Mouse (Mus musculus) kidney, postnatal 25 days (tissue): ENCODE results near the gene Clstn1.

Source experiments
- DNase-seq, 2 experiments: peaks; one replicate each; pipeline ENCODE4 v3.0.0; 2021; ENCODE audit warnings: mixed read lengths in 2 of 2

The Clstn1 gene

GRCm38 (mm10) chr4:149586044-149586782, at the start of gene Clstn1:
Clstn1 (plus strand) TSS chr4:149586468.
- peak; percentile 60 to 80 for DNase-seq

DNA sequence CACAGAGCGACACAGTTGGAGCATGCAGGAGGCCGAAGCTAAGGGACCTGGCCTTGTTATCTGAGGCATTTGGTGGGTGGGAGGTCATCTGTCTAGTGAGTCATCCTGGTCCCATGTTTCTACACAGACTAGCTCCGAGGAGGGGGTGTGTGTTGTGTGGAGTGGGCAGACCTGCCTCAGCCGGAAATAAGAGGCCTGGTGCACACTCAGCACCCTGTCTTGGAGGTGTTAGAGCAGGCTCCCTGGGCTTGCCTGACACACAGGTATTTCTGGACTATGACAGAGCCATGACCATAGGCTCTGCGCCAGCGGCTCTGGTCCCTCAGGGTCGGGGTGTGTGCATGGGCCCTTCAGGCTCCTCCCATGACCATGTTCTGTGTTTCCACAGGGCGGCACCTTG, 46.8 kb upstream of the Clstn1 start:
- no peak for DNase-seq

DNA sequence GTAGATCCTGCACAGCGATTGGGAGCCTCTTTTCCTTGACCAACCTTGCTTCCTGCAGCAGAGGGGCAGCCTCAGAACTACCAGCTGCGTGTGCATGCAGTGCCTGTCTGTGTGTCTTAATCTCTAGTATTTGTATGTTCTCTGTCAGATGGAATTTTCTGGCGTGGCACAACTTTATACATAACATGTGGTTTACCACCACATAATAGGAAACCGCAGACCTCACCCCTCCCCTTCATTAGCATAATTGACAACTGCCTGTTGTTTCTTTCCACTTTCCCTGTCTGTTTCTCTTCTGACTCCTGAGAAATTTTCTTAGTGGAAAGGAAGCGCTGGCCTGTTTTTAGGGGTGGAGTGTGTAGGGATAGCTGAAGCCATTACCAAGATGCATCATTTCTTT, 44.3 kb upstream of the Clstn1 start:
- DNase-seq: no peak

- DNase-seq: no peak
Measured at GRCm38 (mm10) chr4:149542431-149542830, 43.8 kb upstream of the Clstn1 start.

DNA sequence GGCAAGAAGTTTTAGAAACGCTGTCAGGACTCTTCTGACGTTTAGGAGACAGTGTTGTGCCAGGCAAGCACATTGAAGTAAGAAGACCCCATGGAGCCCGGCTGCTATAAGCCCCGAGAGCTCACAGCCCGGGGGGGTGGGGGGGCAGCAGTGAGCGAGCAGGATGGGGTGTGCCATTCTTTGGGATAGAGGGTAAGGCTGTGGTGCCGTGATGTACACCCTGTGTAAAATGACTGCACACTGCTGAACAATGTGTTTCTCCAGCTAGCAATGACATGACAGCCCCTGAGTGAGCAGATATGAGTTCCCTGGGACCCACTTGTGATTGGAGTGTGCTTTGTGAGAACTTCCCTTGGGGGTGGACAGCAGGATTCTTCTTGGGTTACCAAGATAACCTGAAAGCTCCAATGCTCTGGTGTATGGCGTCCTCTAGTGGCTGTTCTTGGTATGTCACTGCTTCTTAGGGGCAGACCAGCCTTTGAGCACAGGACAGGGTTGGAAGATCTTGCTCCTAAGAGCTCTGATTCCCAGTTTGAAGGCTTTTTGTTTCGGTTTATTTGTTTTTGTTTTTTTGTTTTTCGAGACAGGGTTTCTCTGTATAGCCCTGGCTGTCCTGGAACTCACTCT, 43.2 kb upstream of the Clstn1 start:
- peak; percentile 81 to 95 for DNase-seq

DNA sequence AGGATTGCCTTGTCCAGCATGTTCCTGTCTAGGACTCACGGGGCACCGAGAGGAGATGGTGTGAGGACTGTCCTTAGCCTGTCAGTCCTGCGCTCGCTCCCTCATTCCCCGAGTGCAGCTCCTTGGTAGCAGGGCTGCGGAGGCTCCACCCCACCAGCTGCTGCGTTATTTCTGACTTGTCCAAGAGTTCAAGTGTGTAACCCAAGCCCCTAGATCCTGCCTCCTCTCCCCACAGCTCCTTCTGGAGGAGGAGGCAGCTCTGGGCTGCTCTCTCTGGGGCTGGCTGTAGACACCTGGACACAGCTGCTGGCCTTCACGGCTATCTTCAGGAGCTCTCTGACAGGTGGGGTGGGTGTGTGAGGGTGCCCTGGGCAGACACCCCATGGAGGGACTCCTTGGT, 41.4 kb upstream of the Clstn1 start:
- no peak for DNase-seq

- DNase-seq: no peak
Measured at GRCm38 (mm10) chr4:149546797-149547444, 39.3 kb upstream of the Clstn1 start.

DNA sequence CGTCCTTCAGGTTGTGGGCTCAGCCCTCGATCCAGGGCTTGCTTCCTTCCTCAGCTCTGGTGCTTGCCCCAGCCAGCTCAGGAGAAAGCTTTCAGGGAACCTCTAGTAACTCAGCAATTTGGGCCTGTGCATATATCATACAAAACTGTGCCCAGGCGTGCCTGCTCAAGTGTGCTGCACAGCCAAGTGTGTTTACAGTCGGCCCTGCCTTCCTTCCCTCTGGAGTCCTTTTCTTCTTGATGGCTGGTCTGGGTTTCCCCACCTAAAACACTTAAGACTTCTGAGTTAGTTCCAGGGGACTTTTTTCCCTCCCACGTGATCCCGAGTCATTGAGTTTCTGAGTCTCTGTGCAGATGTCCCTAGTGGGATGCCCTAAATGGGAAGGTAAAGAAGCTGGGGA, 38.7 kb upstream of the Clstn1 start:
- DNase-seq: no peak

DNA sequence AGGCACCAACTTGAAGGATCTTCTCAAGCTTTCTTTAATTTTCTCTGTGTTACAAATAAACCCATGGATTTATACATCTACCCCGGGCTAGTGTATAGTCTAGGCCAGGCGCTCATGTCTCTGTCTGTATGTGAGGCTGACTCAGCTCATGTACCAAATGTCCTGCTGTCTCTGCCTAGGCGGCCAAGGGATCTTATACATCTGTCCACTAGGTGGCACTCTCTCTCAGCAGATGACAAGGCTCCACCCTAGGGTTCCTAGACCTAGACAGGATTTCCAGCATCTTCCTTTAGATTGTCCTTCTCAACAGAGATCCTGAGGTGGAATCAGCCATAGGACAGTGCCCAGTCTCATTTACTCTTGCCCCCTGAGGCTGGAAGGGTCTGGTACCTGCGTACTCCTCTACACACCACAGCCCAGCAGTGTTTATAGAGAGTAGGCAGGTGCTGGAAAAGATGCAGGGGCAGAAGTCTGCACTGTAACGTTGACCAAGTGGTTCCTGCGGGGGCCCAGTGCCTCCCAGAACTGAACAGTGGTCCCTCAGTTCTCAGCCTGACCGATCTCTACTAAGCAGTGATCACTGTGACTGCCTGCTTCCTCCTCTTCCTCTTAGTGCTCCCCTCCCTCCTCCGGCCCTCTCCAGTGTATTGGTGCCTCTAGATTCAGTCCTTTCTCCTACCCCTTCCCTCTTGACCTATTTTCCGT, 36.9 kb upstream of the Clstn1 start:
- DNase-seq: peak; percentile 65 to 85

DNA sequence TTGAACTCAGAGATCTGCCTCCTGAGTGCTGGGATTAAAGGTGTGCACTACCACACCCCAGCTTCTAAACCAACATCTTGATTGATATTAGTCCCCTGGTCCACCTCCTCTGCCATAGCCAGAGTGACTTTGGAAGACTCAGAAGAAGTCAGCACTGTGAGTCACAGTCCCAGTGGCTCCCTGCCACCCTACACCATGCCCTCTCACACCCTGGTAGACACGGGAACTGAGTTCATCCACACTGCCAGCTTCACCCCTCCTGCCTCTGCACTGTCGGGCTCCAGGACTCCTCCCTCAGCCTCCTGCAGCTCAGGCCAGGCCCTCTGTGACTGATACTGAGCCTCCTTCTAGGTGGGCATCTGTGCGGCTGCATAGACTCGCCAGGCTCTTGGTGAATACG, 35.4 kb upstream of the Clstn1 start:
- DNase-seq: no peak

GRCm38 (mm10) chr4:149551696-149552095, 34.6 kb upstream of the Clstn1 start:
- no peak for DNase-seq

- DNase-seq: no peak
Measured at GRCm38 (mm10) chr4:149553834-149554233, 32.4 kb upstream of the Clstn1 start.

- no peak for DNase-seq
Measured at GRCm38 (mm10) chr4:149556111-149556510, 30.2 kb upstream of the Clstn1 start.

DNA sequence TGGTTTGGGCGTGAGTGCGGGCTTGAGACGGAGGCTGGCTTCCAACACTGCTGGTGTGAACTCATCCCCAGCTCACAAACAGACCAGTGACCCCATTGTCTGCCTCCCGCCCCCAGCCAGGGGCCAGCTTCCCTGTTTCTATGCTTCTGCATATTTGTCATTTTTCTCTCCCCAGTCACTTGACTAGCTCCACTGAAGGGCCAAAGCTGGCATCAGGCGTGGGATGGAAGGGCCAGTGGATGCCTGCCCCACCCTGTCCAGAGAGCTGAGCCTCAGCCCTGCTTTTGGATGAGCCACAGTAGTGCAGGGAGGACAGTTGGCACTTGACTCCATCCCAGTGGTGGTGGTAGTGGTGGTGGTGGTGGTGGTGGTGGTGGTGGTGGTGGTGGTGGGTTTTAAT, 28.4 kb upstream of the Clstn1 start:
- DNase-seq: no peak

- no peak for DNase-seq
Measured at GRCm38 (mm10) chr4:149558389-149558788, 27.9 kb upstream of the Clstn1 start.

DNA sequence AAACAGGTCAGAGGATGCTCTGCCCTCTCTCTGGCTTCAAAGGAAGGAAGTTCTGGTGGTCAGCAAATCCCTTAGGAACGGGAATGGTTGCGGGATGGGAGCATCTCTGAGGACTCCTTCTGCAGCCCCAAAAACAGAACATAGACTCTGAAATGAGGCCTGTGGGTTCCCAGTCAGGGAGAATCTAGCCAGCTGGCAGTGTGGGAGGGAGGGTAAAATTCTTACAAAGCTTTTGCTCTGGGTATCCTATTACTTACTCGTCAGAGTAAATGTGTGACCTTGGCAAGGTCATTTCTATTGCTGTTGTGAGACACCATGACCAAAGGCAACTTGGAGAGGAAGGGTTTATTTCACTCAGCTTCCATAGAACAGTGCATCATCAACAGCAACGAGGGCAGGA, 24.9 kb upstream of the Clstn1 start:
- no peak for DNase-seq

GRCm38 (mm10) chr4:149561986-149562904, 24.0 kb upstream of the Clstn1 start:
- peak in 1 of 2 experiments; percentile 34 for DNase-seq

GRCm38 (mm10) chr4:149562905-149563347, 23.3 kb upstream of the Clstn1 start:
- no peak for DNase-seq

GRCm38 (mm10) chr4:149563941-149564361, 22.3 kb upstream of the Clstn1 start:
- DNase-seq: no peak

DNA sequence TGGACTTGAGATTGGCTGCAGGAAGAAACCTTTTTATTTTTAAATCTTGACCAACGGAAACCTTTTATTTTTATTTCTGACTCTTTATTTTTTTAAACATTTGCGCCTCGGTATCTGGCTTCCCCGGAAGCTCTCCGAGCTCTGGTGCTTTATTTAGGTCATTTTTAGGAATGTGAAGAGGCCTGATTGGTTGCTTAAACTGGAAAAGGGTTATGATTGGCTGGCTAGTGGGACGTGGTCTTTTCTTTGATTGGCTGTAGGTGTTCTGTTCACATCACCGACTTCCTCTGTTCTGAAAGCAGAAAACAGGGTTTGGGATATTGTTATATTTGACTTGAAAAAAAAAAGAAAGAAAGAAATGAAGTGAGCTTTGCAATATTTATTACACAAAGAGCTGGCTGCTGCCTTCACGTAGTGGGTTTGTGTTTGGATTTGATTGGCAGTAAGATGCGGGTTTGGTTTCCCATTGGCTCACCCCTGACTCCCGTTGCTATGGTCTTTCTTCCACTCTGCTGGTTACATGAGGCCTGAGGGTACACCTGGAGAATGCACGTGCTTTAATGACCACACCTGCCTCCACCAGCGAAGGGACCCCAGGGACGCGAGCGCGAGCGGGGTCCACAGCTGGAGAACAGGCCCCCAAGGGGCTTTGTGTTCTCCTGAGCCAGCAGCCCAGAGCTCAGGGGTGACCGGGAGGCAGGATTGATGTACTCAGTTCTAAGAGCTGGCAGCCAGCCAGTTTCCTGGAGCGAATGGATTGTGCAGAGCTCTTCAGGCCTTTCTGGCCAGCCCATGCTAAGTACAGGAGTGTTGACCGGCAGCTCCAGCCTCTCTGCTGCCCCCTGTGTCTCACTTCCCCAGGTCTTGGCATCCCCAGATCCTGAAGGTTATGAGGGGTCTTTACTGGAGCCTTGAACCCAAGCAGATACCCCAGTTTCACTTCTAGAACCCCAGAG, 21.5 kb upstream of the Clstn1 start:
- peak; percentile 91 to 92 for DNase-seq
